Mouse (Mus musculus) B cell, adult 62 days (primary cell): ENCODE measurements around the gene Gm5890. TPM values are rescaled to one million over a fixed set of nuclear protein-coding genes. Genes with fewer than 3 reads are reported as not detected.

Experiments
- total RNA-seq: library from RNA; stranded (reverse); gene quantifications from 4 replicates; pipeline ENCODE4 v1.2.4, GENCODE M21; 2023

Gm5890 gene
- not detected in 4 replicates for total RNA-seq

GRCm38 (mm10) chr7:20262734-20263133, at the start of gene Gm5890:
Gene Gm5890, minus strand, starts transcription at chr7:20262834.

GRCm38 (mm10) chr7:20233728-20234127, 28.9 kb downstream of the Gm5890 start, which contains the start of gene Gm4498:
Gene Gm4498, minus strand, starts transcription at chr7:20233828.

Other genes with a start within 250 kb of the Gm5890 start
- not detected in 4 replicates for gene Vmn1r91, start 163.2 kb downstream of the Gm5890 start, total RNA-seq
- not detected in 4 replicates for gene Gm16442, start 140.3 kb downstream of the Gm5890 start, total RNA-seq
- not detected in 4 replicates for gene Vmn1r93, start 123.7 kb downstream of the Gm5890 start, total RNA-seq
- gene Vmn1r94, start 94.5 kb downstream of the Gm5890 start, total RNA-seq, result not detected in 4 replicates
- gene Vmn1r95, start 69.1 kb downstream of the Gm5890 start, total RNA-seq, result not detected in 4 replicates
- not detected in 4 replicates for gene Gm6164, start 57.2 kb downstream of the Gm5890 start, total RNA-seq
- gene Gm4498, start 29.0 kb downstream of the Gm5890 start, total RNA-seq, result not detected in 4 replicates
- gene Gm4133, start 71.2 kb upstream of the Gm5890 start, total RNA-seq, result not detected in 4 replicates
- gene Gm5728, start 112.6 kb upstream of the Gm5890 start, total RNA-seq, result not detected in 4 replicates
- gene Vmn1r100, start 155.1 kb upstream of the Gm5890 start, total RNA-seq, result not detected in 4 replicates
- not detected in 4 replicates for gene Vmn1r101, start 179.8 kb upstream of the Gm5890 start, total RNA-seq
- not detected in 4 replicates for gene Gm10670, start 212.1 kb upstream of the Gm5890 start, total RNA-seq
- not detected in 4 replicates for gene Vmn1r103, start 247.7 kb upstream of the Gm5890 start, total RNA-seq